In genomic region chr3:121428696-121429259, GRCm38 (mm10) we compare ENCODE assay signal across 8 mouse cellular contexts. TPM values are rescaled to one million over a fixed set of nuclear protein-coding genes. Genes with fewer than 3 reads are reported as not detected.
A peak's percentile ranks its signal among the peaks of the same experiment; 100 is the strongest.
DNase-seq lines count a peak whose midpoint lies in the region; ATAC-seq and TF ChIP-seq lines count a peak whose summit lies in the region.

No protein-coding gene starts in this region.

- no peak for ATAC-seq in limb, embryonic 11.5 days (ENCODE audit: insufficient number of reproducible peaks, low FRiP score, low TSS enrichment, low read depth)
- ATAC-seq in neural tube, embryonic 14.5 days (ENCODE audit: low read depth) = no peak
- ATAC-seq in megakaryocyte, adult 5-6 weeks (ENCODE audit: poor library complexity, severe bottlenecking) = no peak

- no peaks in the 10 kb centered on the region for H3K27me3 ChIP-seq in liver, adult 2 months (ENCODE audit: control insufficient read depth, insufficient read depth, low read length)
- H3K27me3 ChIP-seq in forebrain, embryonic 10.5 days (ENCODE audit: poor library complexity, severe bottlenecking) = peaks cover 16% of the 10 kb centered on the region
- no peaks in the 10 kb centered on the region for H3K27me3 ChIP-seq in limb, embryonic 11.5 days (ENCODE audit: control insufficient read depth, insufficient read depth, low read length)
- H3K27me3 ChIP-seq in neural tube, embryonic 14.5 days (ENCODE audit: control insufficient read depth, insufficient read depth, low read length) = no peaks in the 10 kb centered on the region

- WGBS in liver, adult 2 months = 50% methylated on average over 11 of the region's 11 CpGs
- WGBS in forebrain, embryonic 10.5 days = 68% methylated on average over 11 of the region's 11 CpGs
- WGBS in limb, embryonic 11.5 days = 67% methylated on average over 11 of the region's 11 CpGs
- WGBS in neural tube, embryonic 14.5 days = 51% methylated on average over 11 of the region's 11 CpGs

- no peak for DNase-seq in liver, adult 2 months (ENCODE audit: extremely low read depth, low read depth, low spot score)
- DNase-seq in liver = no peak
- DNase-seq in forebrain, embryonic 10.5 days (ENCODE audit: extremely low spot score, low spot score) = no peak
- DNase-seq in limb, embryonic 11.5 days (ENCODE audit: low spot score) = no peak
- DNase-seq in frontal cortex, postnatal 25 days (ENCODE audit: low spot score in 2 of 2) = no peak
- no peak for DNase-seq in T-cell, adult 2 months (ENCODE audit: low spot score)

- no peak for TF ChIP-seq POLR2A in liver, adult 2 months (IDR thresholded peaks at IDR 0.05; ENCODE audit: extremely low read depth, insufficient read depth, low read length)

- TF ChIP-seq CTCF in liver, adult 2 months (IDR thresholded peaks at IDR 0.05; ENCODE audit: low read depth, low read length) = no peak

- no peak overlapping the region for H3K9ac ChIP-seq in liver, adult 2 months (ENCODE audit: low read depth, low read length)
- H3K9ac ChIP-seq in limb, embryonic 11.5 days (ENCODE audit: low read length) = peak overlapping the region; percentile 94; the same call in 1 of the 2 replicates
- H3K9ac ChIP-seq in neural tube, embryonic 14.5 days (replicated peaks; ENCODE audit: low read depth, low read length) = peak overlapping the region; percentile 42; the same call in 1 of the 2 replicates

- peaks cover 18% of the 10 kb centered on the region for H3K4me1 ChIP-seq in liver, adult 2 months (ENCODE audit: control insufficient read depth, insufficient read depth, low read length)
- peaks cover 70% of the 10 kb centered on the region for H3K4me1 ChIP-seq in forebrain, embryonic 10.5 days
- peaks cover 25% of the 10 kb centered on the region for H3K4me1 ChIP-seq in limb, embryonic 11.5 days (ENCODE audit: control insufficient read depth, insufficient read depth, low read length)
- peaks cover 40% of the 10 kb centered on the region for H3K4me1 ChIP-seq in neural tube, embryonic 14.5 days (ENCODE audit: control insufficient read depth, insufficient read depth, low read length)

- H3K27ac ChIP-seq in liver, adult 2 months (replicated peaks; ENCODE audit: insufficient read depth, low read depth, low read length) = peak overlapping the region; percentile 60; the same call in 1 of the 2 replicates
- H3K27ac ChIP-seq in forebrain, embryonic 10.5 days = peak overlapping the region; percentile 100
- no peak overlapping the region for H3K27ac ChIP-seq in limb, embryonic 11.5 days (replicated peaks; ENCODE audit: low read depth, low read length)
- H3K27ac ChIP-seq in neural tube, embryonic 14.5 days (ENCODE audit: low read depth, low read length) = no peak overlapping the region

- H3K4me2 ChIP-seq in limb, embryonic 11.5 days (ENCODE audit: low read depth, severe bottlenecking) = peak overlapping the region; percentile 79
- H3K4me2 ChIP-seq in neural tube, embryonic 14.5 days (ENCODE audit: low read depth, low read length) = peak overlapping the region; percentile 86

- H3K4me3 ChIP-seq in liver, adult 2 months (ENCODE audit: insufficient read depth, low read depth, low read length) = no peak overlapping the region; the same call in 1 of the 2 replicates
- peak overlapping the region; percentile 92 for H3K4me3 ChIP-seq in forebrain, embryonic 10.5 days
- H3K4me3 ChIP-seq in limb, embryonic 11.5 days (ENCODE audit: low read depth, low read length) = peak overlapping the region; percentile 79
- H3K4me3 ChIP-seq in neural tube, embryonic 14.5 days (ENCODE audit: low read depth, low read length) = peak overlapping the region; percentile 88

- no peaks in the 10 kb centered on the region for H3K36me3 ChIP-seq in liver, adult 2 months (ENCODE audit: control insufficient read depth, insufficient read depth, low read length)
- H3K36me3 ChIP-seq in forebrain, embryonic 10.5 days (replicated peaks) = peaks cover 35% of the 10 kb centered on the region
- H3K36me3 ChIP-seq in limb, embryonic 11.5 days (ENCODE audit: control insufficient read depth, insufficient read depth, low read length) = 0 out of 2 replicates have a peak, but pooled peaks cover 2% of the 10 kb centered on the region
- H3K36me3 ChIP-seq in neural tube, embryonic 14.5 days (ENCODE audit: control insufficient read depth, insufficient read depth, low read length) = no peaks in the 10 kb centered on the region

- H3K79me2 ChIP-seq in liver, adult 2 months (ENCODE audit: control insufficient read depth, insufficient read depth, low read length) = peaks cover 49% of the 10 kb centered on the region; the same call in 1 of the 2 replicates

- no peaks in the 10 kb centered on the region for H3K9me3 ChIP-seq in forebrain, embryonic 10.5 days
- no peaks in the 10 kb centered on the region for H3K9me3 ChIP-seq in limb, embryonic 11.5 days (ENCODE audit: control insufficient read depth, low read length)
- H3K9me3 ChIP-seq in neural tube, embryonic 14.5 days (ENCODE audit: control insufficient read depth, low read length) = no peaks in the 10 kb centered on the region

RNA-seq across cellular contexts. Expression of gene Cnn3, which starts 2.5 kb away (rescaled TPM):
- 146 and 163 TPM in 2 replicates for total RNA-seq in liver, adult 2 months (2014; rRNA removed)
- 92.4 and 116 TPM in 2 replicates for polyA plus RNA-seq in liver, adult 2 months (2012; rRNA removed)
- 843 and 904 TPM in 2 replicates for polyA plus RNA-seq in forebrain, embryonic 10.5 days (2016; fragmentation: Nextera tagmentation; extraction: Ambion mirVana)
- 840 and 843 TPM in 2 replicates for polyA plus RNA-seq in limb, embryonic 11.5 days (2014; fragmentation: Nextera tagmentation; extraction: Ambion mirVana)
- 409 and 500 TPM in 2 replicates for polyA plus RNA-seq in neural tube, embryonic 14.5 days (2014; fragmentation: Nextera tagmentation; extraction: Ambion mirVana)
- 14.5 and 19.5 TPM in 2 replicates for total RNA-seq in megakaryocyte, adult 5-6 weeks (2015)
- 11.3 and 13.3 TPM in 2 replicates for total RNA-seq in megakaryocyte, adult 5-6 weeks (2017)

Comparison
In these comparisons a context has a peak if more than half of its experiments do, and no peak if none do; other contexts are left out.
1. H3K27ac ChIP-seq: peak in liver, adult 2 months (single experiment) and forebrain, embryonic 10.5 days (single experiment); none in limb, embryonic 11.5 days (single experiment) and neural tube, embryonic 14.5 days (single experiment).